Mouse (Mus musculus) induced T-regulatory cell, adult 2 months (primary cell): ENCODE data around the gene Bag1.

Experiments used
- DNase-seq: peaks from one replicate; pipeline ENCODE4 v3.0.0-alpha.2; 2012; ENCODE audit warnings: low read depth

Bag1 gene

GRCm38 (mm10) chr4:40948160-40948708, at the start of gene Bag1, which contains the start of gene Chmp5:
Bag1 (minus strand) TSS chr4:40948294.
Chmp5 (plus strand) TSS chr4:40948407.
- DNase-seq: peak; percentile 99

GRCm38 (mm10) chr4:40996302-40996701, 48.2 kb upstream of the Bag1 start:
- no peak for DNase-seq

GRCm38 (mm10) chr4:40989633-40990032, 41.5 kb upstream of the Bag1 start:
- DNase-seq: no peak

- DNase-seq: no peak
Observed at GRCm38 (mm10) chr4:40983686-40984085, 35.6 kb upstream of the Bag1 start.

GRCm38 (mm10) chr4:40982486-40982885, 34.4 kb upstream of the Bag1 start:
- DNase-seq: no peak

- no peak for DNase-seq
Observed at GRCm38 (mm10) chr4:40979430-40979829, 31.3 kb upstream of the Bag1 start.

- no peak for DNase-seq
Observed at GRCm38 (mm10) chr4:40976651-40977050, 28.6 kb upstream of the Bag1 start.

GRCm38 (mm10) chr4:40975678-40976077, 27.6 kb upstream of the Bag1 start:
- DNase-seq: no peak

GRCm38 (mm10) chr4:40974011-40974410, 25.9 kb upstream of the Bag1 start:
- DNase-seq: peak; percentile 14

- DNase-seq: peak; percentile 80
Observed at GRCm38 (mm10) chr4:40971744-40972143, 23.6 kb upstream of the Bag1 start.

GRCm38 (mm10) chr4:40970842-40971701, 23.0 kb upstream of the Bag1 start, which contains the start of gene Nfx1:
Nfx1 (plus strand) TSS chr4:40970906.
- peak; percentile 98 for DNase-seq

GRCm38 (mm10) chr4:40970592-40970841, 22.4 kb upstream of the Bag1 start:
- DNase-seq: no peak

GRCm38 (mm10) chr4:40969781-40970591, 21.9 kb upstream of the Bag1 start:
- DNase-seq: peak; percentile 55

GRCm38 (mm10) chr4:40969161-40969560, 21.1 kb upstream of the Bag1 start:
- DNase-seq: no peak

- DNase-seq: no peak
Observed at GRCm38 (mm10) chr4:40963536-40963935, 15.4 kb upstream of the Bag1 start.

- no peak for DNase-seq
Observed at GRCm38 (mm10) chr4:40955942-40956341, 7.8 kb upstream of the Bag1 start.

GRCm38 (mm10) chr4:40953521-40953920, 5.4 kb upstream of the Bag1 start:
- DNase-seq: peak; percentile 63

GRCm38 (mm10) chr4:40947565-40948159, 432 bp downstream of the Bag1 start:
- DNase-seq: no peak

GRCm38 (mm10) chr4:40946516-40947121, 1.5 kb downstream of the Bag1 start:
- no peak for DNase-seq

- no peak for DNase-seq
Observed at GRCm38 (mm10) chr4:40943651-40944050, 4.4 kb downstream of the Bag1 start.

- DNase-seq: no peak
Observed at GRCm38 (mm10) chr4:40938793-40939192, 9.3 kb downstream of the Bag1 start.
